Mouse (Mus musculus) C2C12 (cell line): ENCODE results near the gene Il2ra. TPM values are rescaled to one million over a fixed set of nuclear protein-coding genes. Genes with fewer than 3 reads are reported as not detected.

Experiments
- H3K27me3 ChIP-seq: one replicate; pipeline ENCODE4 v1.6.1; 2011; ENCODE audit not compliant: control insufficient read depth, insufficient read depth, insufficient read length
- H3K36me3 ChIP-seq: one replicate; pipeline ENCODE4 v1.6.1; 2011; ENCODE audit not compliant: control insufficient read depth, insufficient read depth
- H3K4me3 ChIP-seq: one replicate; pipeline ENCODE4 v1.5.1; 2011; ENCODE audit warnings: mild to moderate bottlenecking, control low read depth; ENCODE audit not compliant: poor library complexity, insufficient read depth, severe bottlenecking
- H3K79me2 ChIP-seq: one replicate; pipeline ENCODE4 v1.6.1; 2011; ENCODE audit not compliant: control insufficient read depth, insufficient read depth
- H3K79me3 ChIP-seq: one replicate; pipeline ENCODE4 v1.6.1; 2011; ENCODE audit warnings: low read depth, control low read depth
- H3ac ChIP-seq: one replicate; pipeline ENCODE3; 2011; ENCODE audit warnings: low read depth; ENCODE audit not compliant: control insufficient read depth, insufficient read length
- CEBPB ChIP-seq: IDR thresholded peaks from one replicate; pipeline ENCODE4 v1.6.1; 2011; ENCODE audit warnings: low read depth, mild to moderate bottlenecking, control low read depth, moderate library complexity
- CTCF ChIP-seq: IDR thresholded peaks from one replicate; pipeline ENCODE4 v1.5.1; 2011; ENCODE audit not compliant: control insufficient read depth, insufficient read depth, insufficient read length
- FOSL1 ChIP-seq: IDR thresholded peaks from one replicate; pipeline ENCODE4 v1.8.0; 2011; ENCODE audit warnings: mild to moderate bottlenecking, low read length; ENCODE audit not compliant: poor library complexity, insufficient read depth, severe bottlenecking
- MAX ChIP-seq: IDR thresholded peaks from one replicate; pipeline ENCODE4 v1.6.1; 2011; ENCODE audit warnings: mild to moderate bottlenecking, control low read depth
- MYOD1 ChIP-seq: IDR thresholded peaks from one replicate; pipeline ENCODE4 v1.6.1; 2011; ENCODE audit warnings: low read depth; ENCODE audit not compliant: control insufficient read depth, insufficient read length
- MYOG ChIP-seq: IDR thresholded peaks from one replicate; pipeline ENCODE4 v1.6.1; 2011; ENCODE audit not compliant: control insufficient read depth, insufficient read length; ENCODE audit errors: extremely low read depth
- USF1 ChIP-seq: IDR thresholded peaks from one replicate; pipeline ENCODE4 v1.6.1; 2011; ENCODE audit warnings: low read depth, mild to moderate bottlenecking, control low read depth, moderate library complexity
- polyA plus RNA-seq: library from polyadenylated mRNA; unstranded; fragments of >200 nt; fragmentation: generic; extraction: Trizol; gene quantifications from one replicate; pipeline ENCODE4 v1.2.1, GENCODE M21; 2012; ENCODE audit warnings: missing spikeins

Il2ra gene
- polyA plus RNA-seq, 1 experiment = not detected

GRCm38 (mm10) chr2:11625890-11626289 is 16.7 kb upstream of the Il2ra start, which contains the start of gene Gm17490:
Gene Gm17490 (minus strand): TSS chr2:11626264.
- no peak for TF ChIP-seq CTCF
- TF ChIP-seq MAX = no peak
- TF ChIP-seq USF1 = no peak
- TF ChIP-seq FOSL1 = no peak
- no peak for TF ChIP-seq CEBPB
- TF ChIP-seq MYOD1 = no peak
- no peak for TF ChIP-seq MYOG
- H3K4me3 ChIP-seq = no peak within 1 kb of the TSS
- no peaks in the 10 kb centered on the region for H3K79me2 ChIP-seq
- no peak within 1 kb of the TSS for H3ac ChIP-seq
- H3K36me3 ChIP-seq = no peaks in the 10 kb centered on the region
- no peaks in the 10 kb centered on the region for H3K27me3 ChIP-seq
- no peaks in the 10 kb centered on the region for H3K79me3 ChIP-seq

GRCm38 (mm10) chr2:11635035-11635434 is 7.6 kb upstream of the Il2ra start:
- Histone ChIP-seq H3K79me3 (no peaks in the 10 kb centered on the region), H3K27me3 (no peaks in the 10 kb centered on the region), H3K79me2 (no peaks in the 10 kb centered on the region), H3ac (no peak overlapping the region), H3K4me3 (no peak overlapping the region), H3K36me3 (no peaks in the 10 kb centered on the region)
- no peak for TF ChIP-seq MAX
- TF ChIP-seq MYOG = no peak
- no peak for TF ChIP-seq CEBPB
- TF ChIP-seq FOSL1 = no peak
- no peak for TF ChIP-seq USF1
- no peak for TF ChIP-seq CTCF
- no peak for TF ChIP-seq MYOD1

GRCm38 (mm10) chr2:11635471-11636137 is 7.0 kb upstream of the Il2ra start:
- no peaks in the 10 kb centered on the region for H3K79me3 ChIP-seq
- TF ChIP-seq MYOD1 = no peak
- H3ac ChIP-seq = no peak overlapping the region
- no peaks in the 10 kb centered on the region for H3K27me3 ChIP-seq
- no peaks in the 10 kb centered on the region for H3K36me3 ChIP-seq
- H3K79me2 ChIP-seq = no peaks in the 10 kb centered on the region
- H3K4me3 ChIP-seq = no peak overlapping the region

- Histone ChIP-seq H3K36me3 (no peaks in the 10 kb centered on the region), H3K79me3 (no peaks in the 10 kb centered on the region), H3K4me3 (no peak overlapping the region), H3K27me3 (no peaks in the 10 kb centered on the region), H3ac (no peak overlapping the region), H3K79me2 (no peaks in the 10 kb centered on the region)
- TF ChIP-seq MYOD1 = no peak
- TF ChIP-seq USF1 = no peak
These were observed 6.5 kb upstream of the Il2ra start for GRCm38 (mm10) chr2:11636138-11636480.

- Histone ChIP-seq H3K79me3 (no peaks in the 10 kb centered on the region), H3K79me2 (no peaks in the 10 kb centered on the region), H3K36me3 (no peaks in the 10 kb centered on the region), H3K27me3 (no peaks in the 10 kb centered on the region), H3ac (no peak overlapping the region), H3K4me3 (no peak overlapping the region)
- no peak for TF ChIP-seq USF1
- no peak for TF ChIP-seq MYOD1
- TF ChIP-seq FOSL1 = no peak
- TF ChIP-seq CEBPB = no peak
- no peak for TF ChIP-seq CTCF
- TF ChIP-seq MAX = no peak
- TF ChIP-seq MYOG = no peak
These were observed 5.5 kb upstream of the Il2ra start for GRCm38 (mm10) chr2:11637115-11637514.

- Histone ChIP-seq H3K4me3 (no peak overlapping the region), H3ac (no peak overlapping the region), H3K27me3 (no peaks in the 10 kb centered on the region), H3K36me3 (no peaks in the 10 kb centered on the region), H3K79me3 (no peaks in the 10 kb centered on the region), H3K79me2 (no peaks in the 10 kb centered on the region)
- no peak for TF ChIP-seq FOSL1
- no peak for TF ChIP-seq MAX
- TF ChIP-seq CTCF = no peak
- no peak for TF ChIP-seq MYOG
- no peak for TF ChIP-seq MYOD1
- TF ChIP-seq CEBPB = no peak
- TF ChIP-seq USF1 = no peak
These were observed 1.4 kb downstream of the Il2ra start for GRCm38 (mm10) chr2:11644057-11644456.
